Mouse (Mus musculus): ENCODE measurements around the gene BC034090. TPM values are rescaled to one million over a fixed set of nuclear protein-coding genes. Genes with fewer than 3 reads are reported as not detected.

BC034090 gene
- polyA plus RNA-seq, 1 experiment from 2014 or later = 9.1 TPM

- Histone ChIP-seq H3K36me3 (ENCODE audit: control insufficient read depth, insufficient read depth) (peaks cover 18% of the 10 kb centered on the region), H3K27ac (ENCODE audit: low read length) (peak overlapping the region; percentile 99)
Measured at GRCm38 (mm10) chr1:155238126-155238525, 6.1 kb downstream of the BC034090 start.

GRCm38 (mm10) chr1:155237390-155237789 is 6.9 kb downstream of the BC034090 start:
- H3K4me1 ChIP-seq (ENCODE audit: control insufficient read depth, insufficient read depth, low read length) = peaks cover 74% of the 10 kb centered on the region
- no peak for ATAC-seq (replicated peaks; ENCODE audit: extremely low read depth, insufficient read depth, low FRiP score)
- H3K27me3 ChIP-seq (ENCODE audit: control insufficient read depth, insufficient read depth, low read length) = no peaks in the 10 kb centered on the region
- H3K9ac ChIP-seq (ENCODE audit: low read length) = peak overlapping the region; percentile 62
- H3K4me3 ChIP-seq (ENCODE audit: low read length) = no peak overlapping the region
- H3K36me3 ChIP-seq (ENCODE audit: control insufficient read depth, insufficient read depth) = peaks cover 18% of the 10 kb centered on the region
- peak overlapping the region; percentile 99 for H3K27ac ChIP-seq (ENCODE audit: low read length)
- H3K9me3 ChIP-seq (replicated peaks; ENCODE audit: control insufficient read depth, low read length) = no peaks in the 10 kb centered on the region
- 57% methylated on average over 11 of the region's 11 CpGs for WGBS
- H3K4me2 ChIP-seq (ENCODE audit: low read depth, low read length) = no peak overlapping the region

More at GRCm38 (mm10) chr1:155238126-155238525, 6.1 kb downstream of the BC034090 start:
- Histone ChIP-seq H3K4me1 (ENCODE audit: control insufficient read depth, insufficient read depth, low read length) (peaks cover 72% of the 10 kb centered on the region), H3K9ac (ENCODE audit: low read length) (no peak overlapping the region), H3K27me3 (ENCODE audit: control insufficient read depth, insufficient read depth, low read length) (no peaks in the 10 kb centered on the region), H3K9me3 (replicated peaks; ENCODE audit: control insufficient read depth, low read length) (no peaks in the 10 kb centered on the region), H3K4me3 (ENCODE audit: low read length) (no peak overlapping the region), H3K4me2 (ENCODE audit: low read depth, low read length) (no peak overlapping the region)
- 87% methylated on average over 5 of the region's 5 CpGs for WGBS
- no peak for ATAC-seq (replicated peaks; ENCODE audit: extremely low read depth, insufficient read depth, low FRiP score)

GRCm38 (mm10) chr1:155236306-155237024 is 7.8 kb downstream of the BC034090 start:
- H3K4me3 ChIP-seq (ENCODE audit: low read length) = no peak overlapping the region
- peaks cover 81% of the 10 kb centered on the region for H3K4me1 ChIP-seq (ENCODE audit: control insufficient read depth, insufficient read depth, low read length)
- ATAC-seq (replicated peaks; ENCODE audit: extremely low read depth, insufficient read depth, low FRiP score) = 0 out of 2 replicates have a peak, but pooled peaks have one; percentile 3
- H3K27me3 ChIP-seq (ENCODE audit: control insufficient read depth, insufficient read depth, low read length) = no peaks in the 10 kb centered on the region
- H3K4me2 ChIP-seq (ENCODE audit: low read depth, low read length) = 0 out of 2 replicates have a peak overlapping the region, but pooled peaks have one; percentile 12
- no peaks in the 10 kb centered on the region for H3K9me3 ChIP-seq (replicated peaks; ENCODE audit: control insufficient read depth, low read length)
- H3K27ac ChIP-seq (ENCODE audit: low read length) = peak overlapping the region; percentile 99
- H3K36me3 ChIP-seq (ENCODE audit: control insufficient read depth, insufficient read depth) = peaks cover 15% of the 10 kb centered on the region
- WGBS = 35% methylated on average over 13 of the region's 13 CpGs
- peak overlapping the region; percentile 62 for H3K9ac ChIP-seq (ENCODE audit: low read length)

- no peaks in the 10 kb centered on the region for H3K27me3 ChIP-seq (ENCODE audit: control insufficient read depth, insufficient read depth, low read length)
- H3K27ac ChIP-seq (ENCODE audit: low read length) = peak overlapping the region; percentile 99
- peaks cover 81% of the 10 kb centered on the region for H3K4me1 ChIP-seq (ENCODE audit: control insufficient read depth, insufficient read depth, low read length)
- H3K36me3 ChIP-seq (ENCODE audit: control insufficient read depth, insufficient read depth) = peaks cover 7% of the 10 kb centered on the region
- H3K4me2 ChIP-seq (ENCODE audit: low read depth, low read length) = no peak overlapping the region
- peak overlapping the region; percentile 62 for H3K9ac ChIP-seq (ENCODE audit: low read length)
- 37% methylated on average over 2 of the region's 2 CpGs for WGBS
- H3K9me3 ChIP-seq (replicated peaks; ENCODE audit: control insufficient read depth, low read length) = no peaks in the 10 kb centered on the region
- no peak for ATAC-seq (replicated peaks; ENCODE audit: extremely low read depth, insufficient read depth, low FRiP score)
- no peak overlapping the region for H3K4me3 ChIP-seq (ENCODE audit: low read length)
Measured at GRCm38 (mm10) chr1:155235641-155236040, 8.6 kb downstream of the BC034090 start.

- 16% methylated on average over 14 of the region's 14 CpGs for WGBS
- peak; percentile 79 for ATAC-seq (replicated peaks; ENCODE audit: extremely low read depth, insufficient read depth, low FRiP score)
- H3K9me3 ChIP-seq (replicated peaks; ENCODE audit: control insufficient read depth, low read length) = no peaks in the 10 kb centered on the region
- H3K27me3 ChIP-seq (ENCODE audit: control insufficient read depth, insufficient read depth, low read length) = no peaks in the 10 kb centered on the region
- H3K36me3 ChIP-seq (ENCODE audit: control insufficient read depth, insufficient read depth) = no peaks in the 10 kb centered on the region; the same call in 1 of the 2 replicates
- H3K4me3 ChIP-seq (ENCODE audit: low read length) = peak overlapping the region; percentile 15
- H3K4me1 ChIP-seq (ENCODE audit: control insufficient read depth, insufficient read depth, low read length) = peaks cover 81% of the 10 kb centered on the region
- peak overlapping the region; percentile 99 for H3K27ac ChIP-seq (ENCODE audit: low read length)
- H3K9ac ChIP-seq (ENCODE audit: low read length) = peak overlapping the region; percentile 56
- peak overlapping the region; percentile 52 for H3K4me2 ChIP-seq (ENCODE audit: low read depth, low read length)
Measured at GRCm38 (mm10) chr1:155233931-155234607, 10.2 kb downstream of the BC034090 start.

GRCm38 (mm10) chr1:155233378-155233777 is 10.9 kb downstream of the BC034090 start:
- Histone ChIP-seq H3K4me1 (ENCODE audit: control insufficient read depth, insufficient read depth, low read length) (peaks cover 78% of the 10 kb centered on the region), H3K4me2 (ENCODE audit: low read depth, low read length) (peak overlapping the region; percentile 49), H3K36me3 (ENCODE audit: control insufficient read depth, insufficient read depth) (peaks cover 2% of the 10 kb centered on the region; the same call in 1 of the 2 replicates), H3K4me3 (ENCODE audit: low read length) (no peak overlapping the region; the same call in 1 of the 2 replicates), H3K27me3 (ENCODE audit: control insufficient read depth, insufficient read depth, low read length) (no peaks in the 10 kb centered on the region), H3K9me3 (replicated peaks; ENCODE audit: control insufficient read depth, low read length) (no peaks in the 10 kb centered on the region), H3K27ac (ENCODE audit: low read length) (peak overlapping the region; percentile 99), H3K9ac (ENCODE audit: low read length) (peak overlapping the region; percentile 56)
- ATAC-seq (replicated peaks; ENCODE audit: extremely low read depth, insufficient read depth, low FRiP score) = no peak
- 52% methylated on average over 9 of the region's 9 CpGs for WGBS

- Histone ChIP-seq H3K4me3 (ENCODE audit: low read length) (no peak overlapping the region), H3K27ac (ENCODE audit: low read length) (peak overlapping the region; percentile 99), H3K36me3 (ENCODE audit: control insufficient read depth, insufficient read depth) (peaks cover 5% of the 10 kb centered on the region; the same call in 1 of the 2 replicates), H3K9me3 (replicated peaks; ENCODE audit: control insufficient read depth, low read length) (no peaks in the 10 kb centered on the region), H3K4me1 (ENCODE audit: control insufficient read depth, insufficient read depth, low read length) (peaks cover 72% of the 10 kb centered on the region), H3K27me3 (ENCODE audit: control insufficient read depth, insufficient read depth, low read length) (no peaks in the 10 kb centered on the region), H3K9ac (ENCODE audit: low read length) (peak overlapping the region; percentile 56), H3K4me2 (ENCODE audit: low read depth, low read length) (peak overlapping the region; percentile 31)
- no peak for ATAC-seq (replicated peaks; ENCODE audit: extremely low read depth, insufficient read depth, low FRiP score)
- WGBS = 61% methylated on average over 6 of the region's 6 CpGs
Measured at GRCm38 (mm10) chr1:155232786-155233185, 11.5 kb downstream of the BC034090 start.

- no peak for ATAC-seq (replicated peaks; ENCODE audit: extremely low read depth, insufficient read depth, low FRiP score)
- Histone ChIP-seq H3K36me3 (ENCODE audit: control insufficient read depth, insufficient read depth) (0 out of 2 replicates have a peak, but pooled peaks cover 5% of the 10 kb centered on the region), H3K9me3 (replicated peaks; ENCODE audit: control insufficient read depth, low read length) (no peaks in the 10 kb centered on the region), H3K27me3 (ENCODE audit: control insufficient read depth, insufficient read depth, low read length) (no peaks in the 10 kb centered on the region), H3K4me2 (ENCODE audit: low read depth, low read length) (peak overlapping the region; percentile 31), H3K4me3 (ENCODE audit: low read length) (no peak overlapping the region), H3K4me1 (ENCODE audit: control insufficient read depth, insufficient read depth, low read length) (peaks cover 68% of the 10 kb centered on the region), H3K27ac (ENCODE audit: low read length) (peak overlapping the region; percentile 99), H3K9ac (ENCODE audit: low read length) (peak overlapping the region; percentile 56)
- WGBS = 70% methylated on average over 12 of the region's 12 CpGs
Measured at GRCm38 (mm10) chr1:155232385-155232784, 11.9 kb downstream of the BC034090 start.

Measured in heart, embryonic 16.5 days (tissue).